Mouse (Mus musculus): ENCODE measurements around the gene Fbf1.

The Fbf1 gene

DNA sequence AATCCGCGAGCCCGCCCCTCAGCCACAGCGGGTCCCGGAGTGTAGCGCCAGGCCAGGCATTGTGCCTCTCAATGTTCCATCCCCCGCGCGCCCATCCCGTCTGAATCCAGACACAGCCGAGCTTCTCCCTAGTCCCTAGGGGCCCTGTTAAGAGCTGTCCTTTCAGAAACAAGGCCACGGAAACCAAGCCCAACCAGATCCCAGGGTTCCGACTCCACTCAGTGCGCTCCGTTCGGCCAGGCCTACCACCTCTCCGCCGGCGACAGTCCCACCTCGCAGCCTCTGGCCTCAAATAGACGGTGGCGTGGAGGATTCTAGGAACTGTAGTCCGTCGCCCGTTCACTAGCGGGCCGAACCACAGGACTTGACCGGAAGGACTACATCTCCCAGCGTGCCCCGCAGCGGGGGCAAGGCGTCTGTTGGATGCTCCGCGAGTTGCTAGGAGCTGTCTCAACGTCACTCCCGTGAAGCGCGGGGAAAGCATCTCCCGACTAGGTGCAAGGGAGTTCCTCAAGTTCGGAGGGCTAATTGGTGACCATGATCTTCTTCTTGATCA lies at the start of gene Fbf1:
TSS of gene Fbf1 (minus strand) at position 283 of the 556 bp plus-strand sequence.
- in situ Hi-C loops (cut with MboI, MseI), result no loop called here

DNA sequence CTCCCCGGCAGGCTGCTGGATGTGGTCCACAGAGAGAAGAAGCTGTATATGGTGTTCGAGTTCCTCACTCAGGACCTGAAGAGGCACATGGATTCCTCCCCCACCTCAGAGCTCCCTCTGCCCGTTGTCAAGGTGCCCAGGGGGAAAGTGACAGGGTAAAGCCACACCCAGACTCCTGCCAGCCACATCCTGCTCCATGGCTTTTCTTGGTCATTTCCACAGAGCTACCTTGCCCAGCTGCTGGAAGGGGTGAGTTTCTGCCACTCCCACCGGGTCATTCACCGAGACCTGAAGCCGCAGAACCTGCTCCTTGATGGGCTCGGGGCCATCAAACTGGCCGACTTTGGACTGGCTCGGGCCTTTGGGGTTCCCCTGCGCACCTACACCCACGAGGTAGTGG lies 48.6 kb upstream of the Fbf1 start:
- in situ Hi-C loops (cut with MboI, MseI), result no loop called here

DNA sequence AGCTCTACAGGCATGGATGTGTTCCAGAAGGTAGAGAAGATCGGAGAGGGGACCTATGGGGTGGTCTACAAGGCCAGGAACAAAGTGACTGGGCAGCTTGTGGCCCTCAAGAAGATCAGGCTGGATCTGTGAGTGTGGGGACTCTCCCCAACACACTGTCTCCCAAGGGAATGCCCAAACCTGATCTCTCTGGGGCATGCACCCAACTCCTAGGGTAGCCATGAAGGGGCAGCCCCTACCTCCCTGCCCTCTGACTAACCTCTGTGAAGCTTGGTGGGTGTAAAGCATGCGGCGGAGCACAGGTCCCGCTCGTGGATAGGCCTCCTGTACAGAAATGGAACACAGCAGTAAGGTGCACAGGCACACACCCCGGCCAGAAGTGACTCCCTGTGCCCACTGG lies 48.0 kb upstream of the Fbf1 start:
- in situ Hi-C loops (cut with MboI, MseI), result no loop called here

DNA sequence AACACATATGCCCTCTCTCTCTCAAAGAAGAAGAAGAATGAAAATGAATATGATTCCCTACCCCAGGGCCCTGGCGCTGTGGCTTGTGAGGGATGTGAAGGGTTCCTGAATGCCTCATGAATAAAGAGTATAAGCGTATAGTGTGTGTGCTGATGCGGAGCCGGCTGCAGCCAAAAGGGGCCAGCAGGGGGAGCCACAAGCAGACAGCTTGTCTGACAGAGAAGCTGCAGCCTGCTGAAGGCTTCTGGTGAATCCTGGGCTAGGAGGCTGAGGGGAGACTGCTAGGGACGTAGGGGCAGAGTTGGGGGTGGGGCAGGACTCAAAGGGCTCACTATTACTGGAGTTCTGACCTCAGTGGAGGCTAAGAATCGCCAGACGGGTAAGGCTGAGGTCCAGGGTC lies 47.2 kb upstream of the Fbf1 start:
- in situ Hi-C loops (cut with MboI, MseI), result no loop called here

DNA sequence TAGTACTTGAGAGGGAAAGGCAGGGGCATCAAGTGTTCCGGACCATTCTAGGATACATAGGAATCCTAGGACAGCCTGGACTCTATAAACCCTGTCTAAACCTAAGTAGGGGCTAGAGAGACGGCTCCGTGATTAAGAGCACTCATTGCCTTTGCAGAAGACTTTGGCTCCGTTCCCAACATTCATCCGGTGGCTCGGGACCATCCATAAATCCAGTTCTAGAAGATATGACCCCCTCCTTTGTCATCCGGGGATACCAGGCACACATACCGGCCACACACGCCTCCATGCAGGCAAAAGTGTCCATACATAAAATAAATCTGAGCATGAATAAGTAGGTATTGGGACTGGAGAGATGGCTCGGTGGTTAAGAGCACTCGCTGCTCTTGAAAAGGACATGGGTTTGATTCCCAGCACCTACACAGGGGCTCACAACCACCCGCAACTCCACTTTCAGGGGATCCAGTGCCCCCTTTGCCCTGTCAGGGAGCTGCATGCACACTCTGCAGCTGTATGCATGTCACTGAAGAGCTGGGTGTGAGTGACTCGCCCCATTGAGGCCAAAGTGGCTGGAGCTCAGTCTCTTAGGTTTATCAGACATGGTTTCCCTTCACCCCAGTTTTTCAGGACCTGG lies 46.0 kb upstream of the Fbf1 start:
- in situ Hi-C loops (cut with MboI, MseI), result no loop called here

DNA sequence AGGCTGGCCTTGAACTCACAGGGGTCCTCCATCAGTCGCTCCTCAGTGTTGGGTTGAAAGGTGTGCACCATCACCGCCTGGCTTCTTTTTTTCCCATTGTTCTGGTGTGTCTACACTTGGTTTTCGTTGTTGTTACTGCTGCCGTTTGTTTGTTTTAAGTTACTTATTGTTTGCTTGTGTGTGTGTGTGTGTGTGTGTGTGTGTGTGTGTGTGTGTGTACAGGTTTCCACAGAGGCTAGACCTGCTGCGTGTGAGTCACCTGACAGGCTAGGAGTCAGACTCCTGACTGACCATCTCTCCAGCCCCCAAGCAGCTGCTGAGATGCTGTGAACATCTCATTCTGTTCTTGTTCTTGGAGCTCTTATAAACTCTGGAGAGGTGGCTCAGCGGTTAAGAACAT lies 44.9 kb upstream of the Fbf1 start:
- in situ Hi-C loops (cut with MboI, MseI), result no loop called here

DNA sequence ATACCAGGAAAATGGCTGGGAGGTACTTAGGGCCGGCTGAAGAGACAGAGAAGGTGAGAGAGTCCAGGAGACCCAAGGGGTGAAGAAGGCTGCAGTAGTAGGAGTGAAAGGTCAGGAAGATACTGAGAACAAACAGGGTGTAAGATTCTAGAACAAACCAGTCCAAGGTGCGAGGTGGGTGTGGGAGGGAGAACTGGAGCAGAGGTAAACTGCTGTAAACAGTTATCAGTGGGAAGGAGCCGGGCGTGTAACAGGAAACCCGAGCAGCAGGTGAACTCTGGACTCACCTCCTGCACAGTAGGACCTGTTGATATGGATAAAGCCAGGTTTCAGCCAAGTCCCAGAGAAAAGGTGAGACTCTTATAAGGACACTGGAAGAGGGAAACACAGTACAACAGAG lies 42.7 kb upstream of the Fbf1 start:
- in situ Hi-C loops (cut with MboI, MseI), result no loop called here

DNA sequence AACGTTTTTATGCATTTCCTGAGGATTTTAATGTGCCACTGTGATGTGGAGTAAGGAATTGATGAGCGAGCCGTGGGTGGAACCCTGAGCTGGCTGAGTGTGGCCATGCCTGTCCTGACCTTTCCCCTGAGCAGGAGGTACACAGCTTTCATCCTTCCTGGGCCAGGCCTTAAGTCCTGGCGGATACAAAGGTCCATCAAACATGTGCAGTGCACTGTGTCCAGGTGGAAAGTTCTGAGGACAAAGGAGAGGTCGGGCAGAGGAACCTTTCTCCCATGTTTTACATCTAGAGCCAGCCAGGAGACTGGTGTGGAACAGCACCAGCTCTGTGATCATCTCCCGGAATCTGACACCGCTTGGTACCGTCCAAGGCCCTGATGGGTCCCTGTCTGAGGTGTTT lies 41.3 kb upstream of the Fbf1 start:
- in situ Hi-C loops (cut with MboI, MseI), result no loop called here

DNA sequence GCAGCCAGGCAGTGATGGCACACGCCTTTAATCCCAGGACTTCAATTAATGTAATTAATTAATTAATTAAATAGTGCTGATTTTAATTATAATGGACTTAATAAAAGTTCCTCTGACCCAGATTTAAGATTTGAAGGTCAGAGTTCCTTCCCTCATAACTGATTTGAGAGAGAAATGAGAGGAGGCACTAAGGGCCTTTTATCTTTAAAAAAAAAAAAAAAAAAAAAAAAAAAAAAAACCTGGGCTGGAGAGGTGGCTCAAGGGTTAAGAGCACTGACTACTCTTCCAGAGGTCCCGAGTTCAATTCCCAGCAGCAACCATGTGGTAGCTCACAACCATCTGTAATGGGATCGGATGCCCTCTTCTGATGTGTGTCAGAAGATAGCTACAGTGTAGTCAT lies 40.7 kb upstream of the Fbf1 start:
- in situ Hi-C loops (cut with MboI, MseI), result no loop called here

DNA sequence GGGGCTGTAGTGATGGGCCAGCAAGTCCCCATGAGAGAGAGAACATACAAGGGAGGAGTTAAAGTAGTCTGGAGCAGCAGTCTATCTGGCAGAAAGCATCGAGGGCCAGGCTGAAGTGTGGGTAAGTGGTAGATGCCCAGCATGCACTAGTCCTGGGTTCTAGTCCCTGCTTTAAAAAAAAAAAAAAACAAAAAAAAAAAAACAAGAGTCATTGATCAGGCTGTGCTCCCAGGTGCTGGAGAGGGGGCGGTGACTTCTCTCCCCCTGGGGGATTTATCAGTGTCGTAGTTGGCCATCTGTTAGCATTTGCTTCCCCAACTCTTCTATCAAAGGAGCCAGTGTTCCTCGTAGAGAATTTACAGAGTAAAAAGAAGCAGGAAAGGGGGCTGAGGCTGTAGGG lies 38.7 kb upstream of the Fbf1 start:
- in situ Hi-C loops (cut with MboI, MseI), result no loop called here

DNA sequence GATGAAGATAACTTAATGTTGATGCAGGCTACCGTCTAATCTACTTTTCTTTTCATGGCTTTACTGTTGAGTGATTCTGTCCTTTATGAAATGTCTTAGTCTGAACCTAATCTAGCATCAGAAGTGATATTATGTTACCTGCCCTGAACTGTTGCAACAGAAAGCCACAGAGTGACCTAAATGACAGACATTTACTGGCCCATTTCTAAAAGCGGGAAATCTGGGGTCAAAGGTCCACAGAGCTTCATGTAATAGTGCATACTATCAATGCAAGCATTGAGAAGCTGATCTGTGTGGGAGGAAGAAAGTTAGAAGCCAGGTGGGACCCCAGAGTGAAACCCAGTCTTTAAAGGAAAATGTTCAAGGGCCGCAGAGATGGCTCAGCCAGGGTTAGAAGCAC lies 35.2 kb upstream of the Fbf1 start:
- in situ Hi-C loops (cut with MboI, MseI), result no loop called here

DNA sequence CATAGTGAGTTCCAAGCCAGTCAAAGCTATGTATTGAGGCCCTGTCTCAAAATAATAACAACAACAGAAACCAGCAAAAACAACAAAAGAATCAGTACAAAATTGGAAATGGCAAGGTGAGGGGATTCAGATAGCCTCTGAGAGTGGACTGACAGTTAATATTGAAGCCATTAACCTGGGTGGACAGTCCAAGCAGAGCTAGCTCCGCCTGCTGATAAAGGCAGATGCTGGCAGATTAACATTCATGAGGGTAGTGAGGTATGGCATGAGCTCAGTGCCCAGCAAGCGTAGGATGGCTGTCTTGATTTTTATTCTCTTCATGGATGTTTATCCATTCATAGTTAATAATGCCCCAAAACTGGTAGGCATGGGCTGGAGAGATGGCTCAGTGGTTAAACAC lies 33.2 kb upstream of the Fbf1 start:
- in situ Hi-C loops (cut with MboI, MseI), result no loop called here

DNA sequence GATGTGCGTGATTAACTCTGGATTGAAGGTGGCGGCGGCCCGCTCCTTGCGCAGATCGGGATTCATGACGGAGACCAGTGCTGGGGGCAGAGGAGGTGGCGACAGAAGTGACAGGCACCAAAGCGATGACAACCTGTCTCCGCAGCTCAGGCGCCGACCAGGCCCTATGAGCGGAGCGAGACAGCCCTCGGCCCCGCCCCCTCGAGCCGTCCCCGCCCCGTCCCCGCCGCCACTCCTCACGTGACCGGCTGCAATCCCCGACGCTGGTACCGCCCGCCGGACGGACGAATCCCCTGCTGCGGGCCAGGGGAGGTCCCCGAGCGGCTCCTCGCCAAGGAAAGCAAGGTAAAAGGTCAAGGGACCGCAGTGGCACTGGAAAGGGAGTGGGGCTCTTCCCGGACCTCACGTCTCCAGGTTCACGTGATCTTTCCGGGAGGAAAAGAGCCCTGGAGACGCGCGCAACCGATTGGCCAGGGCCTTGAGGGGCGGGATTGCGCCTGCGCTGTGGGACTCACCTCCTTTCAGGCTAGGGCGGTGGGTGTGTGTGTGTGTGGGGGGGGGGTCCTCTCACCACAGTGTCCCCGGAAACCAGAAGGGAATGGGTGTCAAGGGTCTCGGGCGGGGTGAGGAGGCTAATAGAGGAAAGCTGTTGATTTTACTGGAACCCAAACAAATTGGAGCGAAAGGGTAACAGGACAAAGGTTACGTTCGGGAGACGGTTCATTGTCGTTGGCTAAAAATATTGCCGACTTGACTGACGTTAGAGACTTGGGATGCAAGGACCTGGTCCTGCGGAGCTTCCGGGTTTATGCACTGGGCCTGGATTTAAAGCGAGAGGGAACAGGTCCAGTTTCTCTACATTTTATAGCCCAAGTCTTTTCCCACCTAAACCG lies 30.9 kb upstream of the Fbf1 start, which contains the start of the genes Ten1 and Acox1:
TSS of gene Ten1 (plus strand) at position 217 of the 893 bp plus-strand sequence.
TSS of gene Acox1 (minus strand) at position 407 of the 893 bp plus-strand sequence.
- in situ Hi-C loops (cut with MboI, MseI), result no loop called here

DNA sequence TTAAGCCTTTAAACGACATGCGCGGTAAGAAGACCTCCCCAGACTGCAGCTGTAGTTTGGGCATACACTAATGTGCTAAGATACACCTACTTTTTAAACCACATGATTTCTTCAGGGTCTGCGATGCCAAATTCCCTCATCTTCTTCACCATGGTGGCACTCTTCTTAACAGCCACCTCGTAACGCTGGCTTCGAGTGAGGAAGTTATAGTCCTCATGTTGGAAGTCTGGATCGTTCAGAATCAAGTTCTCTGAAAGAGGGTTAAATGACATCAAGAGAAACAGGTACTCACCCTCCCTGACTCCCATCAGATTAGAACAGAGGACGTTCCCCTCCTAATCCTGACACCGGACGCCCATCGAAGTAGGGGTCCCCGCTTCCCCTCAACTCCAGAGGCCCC lies 30.2 kb upstream of the Fbf1 start:
- in situ Hi-C loops (cut with MboI, MseI), result no loop called here

DNA sequence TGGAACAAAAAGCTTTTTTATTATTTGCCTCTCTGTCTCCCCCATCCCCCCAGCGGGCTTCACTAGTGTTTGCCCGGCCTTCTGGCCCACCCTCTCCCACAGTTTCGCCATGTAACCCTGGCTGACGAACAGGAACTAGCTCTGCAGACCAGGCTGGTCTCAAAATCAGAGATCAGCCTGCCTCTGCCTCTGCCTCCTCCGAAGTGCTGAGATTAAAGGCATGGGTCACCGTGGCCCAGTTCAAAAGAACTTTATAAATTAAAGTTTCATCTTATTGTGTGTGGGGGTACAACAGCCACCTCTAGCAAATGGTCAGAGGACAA lies 29.6 kb upstream of the Fbf1 start:
- in situ Hi-C loops (cut with MboI, MseI), result no loop called here

DNA sequence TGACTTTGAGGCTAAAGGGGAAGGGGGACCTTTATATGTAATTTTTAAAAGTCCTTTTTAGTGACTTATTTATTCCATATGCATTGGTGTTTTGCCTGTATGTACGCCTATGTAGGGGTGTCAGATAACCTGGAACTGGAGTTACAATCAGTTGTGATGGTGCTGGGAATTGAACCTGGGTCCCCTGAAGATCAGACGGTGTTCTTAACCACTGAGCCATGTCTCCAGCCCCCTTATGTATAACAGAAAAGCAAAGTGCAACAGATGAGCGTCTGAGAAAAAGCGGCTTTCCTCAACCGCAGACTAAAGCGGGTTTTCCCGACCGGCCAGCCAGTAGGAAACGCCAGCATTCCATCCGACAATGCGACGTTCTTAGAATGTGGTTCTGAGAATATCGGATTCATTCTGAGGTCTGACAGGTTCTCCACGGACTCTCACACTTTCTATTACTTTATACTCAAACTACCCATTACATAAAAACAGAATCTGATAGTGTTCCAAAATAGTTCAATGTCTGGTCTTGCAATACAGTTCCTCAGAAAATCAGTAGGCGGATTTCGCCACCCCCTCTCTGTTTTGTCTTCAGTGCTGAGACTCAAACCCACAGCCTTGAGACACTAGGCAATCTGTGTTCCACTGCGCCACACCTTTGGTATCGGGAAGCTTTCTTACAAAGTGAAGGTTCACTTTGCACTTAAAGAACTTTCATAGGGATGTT lies 29.1 kb upstream of the Fbf1 start:
- in situ Hi-C loops (cut with MboI, MseI), result no loop called here

DNA sequence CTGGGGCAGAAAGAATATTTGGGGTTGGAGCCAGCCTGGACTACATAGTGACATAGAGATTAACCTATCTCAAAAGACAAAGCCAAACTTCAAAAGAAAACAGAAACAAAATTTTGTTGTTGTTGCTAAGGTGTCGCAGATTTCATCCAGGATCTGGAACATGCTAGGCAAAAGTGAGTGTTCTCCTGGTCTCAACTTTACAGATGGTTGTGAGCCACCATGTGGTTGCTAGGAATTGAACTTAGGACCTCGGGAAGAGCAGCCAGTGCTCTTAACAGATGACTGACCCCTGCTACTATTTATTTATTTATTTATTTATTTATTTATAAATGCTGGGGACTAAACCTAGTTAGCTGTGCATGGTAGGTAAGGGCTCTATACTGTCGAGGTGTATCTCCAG lies 28.4 kb upstream of the Fbf1 start:
- in situ Hi-C loops (cut with MboI, MseI), result no loop called here

DNA sequence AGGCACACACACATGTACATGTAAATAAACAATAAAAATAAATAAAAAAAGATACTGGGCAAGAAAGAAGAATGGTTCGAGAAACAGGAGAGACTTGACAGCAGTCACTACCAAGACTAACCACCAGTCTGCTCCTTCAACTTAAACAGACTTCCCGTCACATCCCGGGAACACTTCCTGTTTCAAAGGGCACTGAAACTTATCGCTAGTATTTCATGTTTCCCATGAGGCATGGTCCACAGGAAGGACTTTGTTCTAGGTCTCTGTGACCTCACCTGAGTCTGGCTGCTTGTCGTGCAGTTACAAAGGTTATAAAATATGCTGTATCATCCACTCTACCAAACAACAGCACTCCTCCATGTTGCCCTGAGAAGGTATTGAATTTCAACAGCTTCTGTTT lies 27.3 kb upstream of the Fbf1 start:
- in situ Hi-C loops (cut with MboI, MseI), result no loop called here

DNA sequence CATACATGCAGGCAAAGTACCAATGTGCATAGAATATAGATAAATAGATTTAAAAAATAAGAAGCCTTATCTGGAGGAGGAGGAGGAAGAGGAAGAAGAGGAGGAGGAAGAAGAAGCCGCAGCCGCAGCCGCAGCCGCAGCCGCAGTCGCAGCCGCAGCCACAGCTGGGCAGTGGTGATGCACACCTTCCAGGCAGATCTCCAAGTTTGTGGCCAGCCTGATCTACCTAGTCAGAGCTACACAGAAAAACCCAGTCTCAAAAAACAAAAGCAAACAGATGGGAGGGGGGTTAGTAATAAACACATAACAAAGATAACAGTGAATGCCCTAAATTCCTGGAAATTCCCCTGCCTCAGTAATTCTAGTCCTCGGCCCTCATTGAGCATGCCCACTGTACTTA lies 26.7 kb upstream of the Fbf1 start:
- in situ Hi-C loops (cut with MboI, MseI), result no loop called here

DNA sequence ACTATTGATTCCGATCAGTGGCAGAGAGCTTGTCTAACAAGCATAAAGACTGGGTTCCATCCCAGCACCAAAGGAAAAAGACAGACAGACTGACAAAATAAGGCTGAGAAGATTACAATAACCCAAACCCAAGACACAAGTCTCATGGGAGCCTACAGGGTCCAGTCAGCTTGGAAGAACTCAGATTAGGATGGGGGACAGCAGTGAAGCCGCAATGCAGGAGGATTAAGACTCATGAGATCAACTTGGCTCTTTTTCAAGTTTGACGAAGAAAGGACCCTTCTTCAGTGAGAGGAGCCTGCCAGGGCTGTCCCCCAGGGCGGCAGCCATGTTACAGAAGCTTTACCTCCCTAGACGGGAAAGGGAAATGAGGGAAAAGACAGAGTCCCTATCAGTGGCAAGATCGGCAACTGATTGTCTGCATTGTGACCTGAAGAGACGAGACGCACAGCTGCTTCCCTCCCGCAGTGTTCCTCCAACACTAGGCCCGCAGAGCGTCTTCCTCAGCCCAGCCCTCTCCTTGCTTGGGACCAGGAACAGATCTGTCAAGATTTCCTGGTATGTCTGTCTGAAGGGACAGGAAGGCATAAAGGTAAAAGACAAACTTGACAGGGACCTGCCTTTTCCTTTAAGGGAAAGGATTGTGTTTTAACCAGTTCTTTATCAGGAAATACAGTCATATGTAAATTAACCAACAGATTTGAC lies 19.4 kb upstream of the Fbf1 start:
- in situ Hi-C loops (cut with MboI, MseI), result no loop called here

DNA sequence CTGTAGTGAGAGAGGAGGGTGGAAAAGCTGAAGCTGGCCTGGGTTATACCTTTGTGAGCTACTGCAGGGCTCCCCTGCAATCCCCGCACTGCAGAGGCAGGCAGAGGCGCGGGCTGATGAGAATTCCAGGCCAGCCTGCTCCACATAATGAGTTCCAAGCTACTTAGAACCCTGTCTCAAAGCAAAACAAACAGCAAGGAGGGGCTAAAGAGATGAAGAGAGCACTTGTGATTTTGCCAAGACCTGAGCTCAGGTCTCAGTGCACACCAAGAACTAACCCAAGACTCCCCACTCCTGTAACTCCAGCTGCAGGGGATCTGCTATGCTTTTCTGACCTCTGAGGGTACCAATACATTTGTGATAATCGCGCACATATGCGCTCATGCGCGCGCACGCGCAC lies 18.4 kb upstream of the Fbf1 start:
- in situ Hi-C loops (cut with MboI, MseI), result no loop called here

DNA sequence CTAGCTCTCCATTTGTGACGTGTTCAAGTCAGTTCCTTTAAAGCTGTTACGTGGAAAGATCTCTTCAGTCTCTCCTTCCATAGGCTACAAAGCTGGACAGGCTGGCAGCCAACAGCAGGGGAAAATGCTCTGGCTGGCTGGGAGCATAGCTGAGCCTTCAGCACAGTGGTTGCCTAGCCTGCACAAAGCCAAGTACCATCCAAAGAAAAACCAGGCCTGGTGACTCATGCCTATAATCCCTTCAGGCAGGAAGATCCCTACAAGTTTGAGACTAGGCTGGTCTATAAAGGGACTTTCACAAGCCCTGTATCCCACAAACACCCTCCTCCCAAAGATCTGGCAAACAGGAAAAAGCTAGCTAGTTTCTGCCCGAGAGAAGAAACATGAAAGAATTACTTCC lies 17.9 kb upstream of the Fbf1 start:
- in situ Hi-C loops (cut with MboI, MseI), result no loop called here

All from T-helper 2 cell (primary cell).